ENCODE assay signal across 12 mouse cellular contexts in genomic region chr1:135665484-135665883, GRCm38 (mm10). TPM values are rescaled to one million over a fixed set of nuclear protein-coding genes. Genes with fewer than 3 reads are reported as not detected.
DNase-seq lines count a peak whose midpoint lies in the region; ATAC-seq lines count a peak whose summit lies in the region.
"Had no signal": no experiment of that assay in that cellular context is flagged by ENCODE, and none has a peak within 500 bp of the region (broad histone marks: within the 10 kb centered on the region; RNA-seq: fewer than 3 reads in every experiment).

No protein-coding gene starts in this region.

- DNase-seq in forebrain, embryonic 10.5 days (ENCODE audit: extremely low spot score, low spot score): no peak
- peak; percentile 49 for DNase-seq in ovary, postnatal 36 days (ENCODE audit: low spot score)
- DNase-seq in ovary, adult 18-20 months (ENCODE audit: low spot score): no peak
- peak; percentile 65 to 78 for DNase-seq in layer of hippocampus, adult 8-10 months (ENCODE audit: low spot score in 2 of 2)
- DNase-seq in right cerebral cortex, postnatal 4 days: peak; percentile 38
- no peak for DNase-seq in thymus, postnatal 0 days (ENCODE audit: low spot score)
- DNase-seq in ovary, postnatal 10 days (ENCODE audit: low spot score): no peak
- DNase-seq: lung, adult 2 months; thymus, adult 18-20 months had no signal

- H3K4me3 ChIP-seq in forebrain, embryonic 13.5 days: no peak overlapping the region
- no peak overlapping the region for H3K4me3 ChIP-seq in forebrain, embryonic 10.5 days
- H3K4me3 ChIP-seq: erythroblast, embryonic 14.5 days had no signal

- ATAC-seq in forebrain, embryonic 13.5 days: peak; percentile 39; the same call in 1 of the 2 replicates

- WGBS in forebrain, embryonic 13.5 days: 36% methylated on average over 8 of the region's 8 CpGs
- 67% methylated on average over 8 of the region's 8 CpGs for WGBS in forebrain, embryonic 10.5 days

- no peaks in the 10 kb centered on the region for H3K36me3 ChIP-seq in forebrain, embryonic 13.5 days (ENCODE audit: poor library complexity, severe bottlenecking)
- no peaks in the 10 kb centered on the region; the same call in 1 of the 2 replicates for H3K36me3 ChIP-seq in forebrain, embryonic 10.5 days (replicated peaks)

- no peaks in the 10 kb centered on the region for H3K9me3 ChIP-seq in forebrain, embryonic 13.5 days (replicated peaks)
- no peaks in the 10 kb centered on the region for H3K9me3 ChIP-seq in forebrain, embryonic 10.5 days

- no peaks in the 10 kb centered on the region for H3K27me3 ChIP-seq in forebrain, embryonic 13.5 days
- H3K27me3 ChIP-seq in forebrain, embryonic 10.5 days (ENCODE audit: poor library complexity, severe bottlenecking): peaks cover 8% of the 10 kb centered on the region

- peak overlapping the region; percentile 19; the same call in 1 of the 2 replicates for H3K27ac ChIP-seq in forebrain, embryonic 13.5 days
- no peak overlapping the region for H3K27ac ChIP-seq in forebrain, embryonic 10.5 days

- H3K9ac ChIP-seq in forebrain, embryonic 13.5 days: no peak overlapping the region

- H3K4me1 ChIP-seq in forebrain, embryonic 13.5 days: peaks cover 20% of the 10 kb centered on the region
- H3K4me1 ChIP-seq in forebrain, embryonic 10.5 days: peaks cover 41% of the 10 kb centered on the region

- H3K4me2 ChIP-seq in forebrain, embryonic 13.5 days: no peak overlapping the region
- H3K4me2 ChIP-seq: heart, embryonic 11.5 days had no signal

RNA-seq across cellular contexts. Expression of gene Csrp1, which starts 54.4 kb away (rescaled TPM):
- polyA plus RNA-seq in forebrain, embryonic 13.5 days (2015; fragmentation: Nextera tagmentation; extraction: Ambion mirVana): 19.8 and 21.7 TPM in 2 replicates
- 41.9 and 42.0 TPM in 2 replicates for polyA plus RNA-seq in forebrain, embryonic 10.5 days (2016; fragmentation: Nextera tagmentation; extraction: Ambion mirVana)
- total RNA-seq in layer of hippocampus, adult 8-10 months (2022): 100 to 1,000 TPM; 242 to 284 (median 250) TPM
- polyA plus RNA-seq in thymus, postnatal 0 days (2015; fragmentation: Nextera tagmentation; extraction: Ambion mirVana): 162 and 178 TPM in 2 replicates

RNA-seq across cellular contexts. Expression of gene Nav1, which starts 58.4 kb away (rescaled TPM):
- polyA plus RNA-seq in forebrain, embryonic 13.5 days (2015; fragmentation: Nextera tagmentation; extraction: Ambion mirVana): 30.6 and 33.3 TPM in 2 replicates
- 25.3 and 28.4 TPM in 2 replicates for polyA plus RNA-seq in forebrain, embryonic 10.5 days (2016; fragmentation: Nextera tagmentation; extraction: Ambion mirVana)
- total RNA-seq in layer of hippocampus, adult 8-10 months (2022): 10 to 100 TPM; 55.8 to 63.3 (median 59.9) TPM
- polyA plus RNA-seq in thymus, postnatal 0 days (2015; fragmentation: Nextera tagmentation; extraction: Ambion mirVana): 3.3 and 3.5 TPM in 2 replicates

Comparison
In these comparisons a context has a peak if more than half of its experiments do, and no peak if none do; other contexts are left out.
1. DNase-seq: peak in ovary, postnatal 36 days (single experiment), layer of hippocampus, adult 8-10 months (2 of 2) and right cerebral cortex, postnatal 4 days (single experiment); none in forebrain, embryonic 10.5 days (single experiment), ovary, adult 18-20 months (single experiment), thymus, postnatal 0 days (single experiment) and ovary, postnatal 10 days (single experiment).